Mouse (Mus musculus) bone marrow macrophage, adult 2 months (primary cell): ENCODE data around the gene Olfr419.

Experiments
- CTCF ChIP-seq: IDR thresholded peaks from 2 replicates; pipeline ENCODE4 v1.5.1; 2012; ENCODE audit warnings: low read depth, mild to moderate bottlenecking, low read length, moderate library complexity
- POLR2A ChIP-seq: IDR thresholded peaks from 2 replicates; pipeline ENCODE4 v1.6.1; 2012; ENCODE audit warnings: mild to moderate bottlenecking, low read depth, low read length, borderline replicate concordance

DNA sequence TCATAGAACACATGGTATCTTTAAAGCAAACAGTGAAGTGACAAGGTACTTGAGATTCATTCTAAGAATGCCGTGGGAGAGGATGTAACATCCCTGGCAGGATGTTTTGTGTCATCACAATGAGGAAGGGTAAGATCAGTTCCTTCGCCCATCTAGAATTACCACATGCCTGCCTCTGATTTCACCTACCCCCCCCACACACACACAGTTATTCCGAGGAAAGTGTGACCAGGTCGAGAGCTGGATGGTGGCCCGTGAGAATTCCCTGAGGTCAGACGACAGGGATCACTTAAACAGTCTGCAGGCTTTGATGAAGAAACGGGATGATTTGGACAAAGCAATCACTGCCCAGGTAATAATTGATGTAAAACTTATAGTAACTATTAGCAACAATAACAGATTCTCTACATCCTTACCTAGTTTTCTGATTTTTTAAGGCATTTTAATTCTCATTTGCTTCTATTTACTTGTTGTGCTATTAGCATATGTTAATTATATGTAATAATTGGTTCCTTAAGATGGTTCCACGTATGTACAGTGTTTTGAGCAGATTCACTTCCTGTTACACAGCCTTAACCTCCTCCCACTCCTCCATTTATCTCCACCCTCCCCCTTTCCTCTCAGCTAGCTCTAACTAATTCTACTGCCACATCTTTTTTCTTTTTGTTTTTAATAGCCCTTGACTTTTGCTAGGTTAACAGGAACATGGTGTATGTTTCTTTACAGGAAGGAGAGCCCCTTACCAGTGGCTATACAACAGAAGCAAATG, 36.4 kb downstream of the Olfr419 start:
- TF ChIP-seq POLR2A (no peak), CTCF (no peak)
